Mouse (Mus musculus) lung, postnatal 0 days (tissue): ENCODE measurements at regions not wholly inside any gene's neighbourhood (a gene's known extent, or its start where the extent isn't known, plus 50 kb on each side); places are given as distances from the start of the nearest gene placed in this dataset.

Source experiments
- CTCF ChIP-seq: IDR thresholded peaks from 2 replicates; pipeline ENCODE4 v1.5.1; 2016; ENCODE audit warnings: antibody characterized with exemption, mild to moderate bottlenecking
- EP300 ChIP-seq: IDR thresholded peaks from 2 replicates; pipeline ENCODE4 v1.6.1; 2016; ENCODE audit warnings: antibody characterized with exemption, mild to moderate bottlenecking, control low read depth

DNA sequence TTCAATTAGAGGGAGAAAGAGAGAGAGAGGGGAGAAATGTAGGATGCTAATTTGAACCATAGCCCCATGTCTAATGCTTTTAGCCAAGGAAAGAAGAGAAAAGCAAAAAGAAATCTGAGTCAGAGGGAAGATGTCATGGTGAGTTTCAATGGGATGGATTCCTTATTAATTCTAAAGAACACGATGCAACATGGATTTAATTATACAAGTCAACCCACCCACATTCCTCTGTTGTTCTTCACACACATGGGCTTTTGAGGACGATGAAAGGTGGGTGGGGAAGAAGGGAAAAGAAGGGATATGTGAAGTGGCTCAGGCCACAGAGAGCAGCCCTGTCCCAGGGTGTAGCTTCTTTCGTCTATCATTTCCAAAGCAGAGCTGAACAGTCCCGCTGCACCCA is 378.9 kb downstream of the Osr1 start:
- TF ChIP-seq CTCF (no peak), EP300 (no peak)
